In the genomic region with DNA sequence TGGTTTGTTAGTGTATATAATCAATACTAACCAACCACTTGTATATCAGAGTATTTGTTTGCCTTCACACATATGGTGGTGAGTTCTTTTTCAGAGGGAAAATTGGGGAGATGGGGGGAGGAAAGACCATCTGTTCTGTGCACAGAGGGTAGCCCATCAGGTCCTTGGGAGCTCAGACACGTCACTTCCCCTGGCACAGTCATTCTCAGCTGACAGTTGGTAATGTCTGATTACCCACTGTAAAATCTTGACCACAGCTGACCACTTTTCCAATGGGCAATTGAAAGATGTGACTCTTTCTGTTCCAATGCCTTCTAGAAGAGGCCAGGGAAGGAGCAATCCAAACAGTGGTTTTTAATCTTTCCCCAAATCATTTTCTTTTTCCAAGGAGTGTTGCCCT, we compare ENCODE assay signal across 12 mouse cellular contexts.
DNase-seq lines count a peak whose midpoint lies in the region; ATAC-seq and TF ChIP-seq lines count a peak whose summit lies in the region.
"Had no signal": no experiment of that assay in that cellular context is flagged by ENCODE, and none has a peak within 500 bp of the region (broad histone marks: within the 10 kb centered on the region; RNA-seq: fewer than 3 reads in every experiment).

No protein-coding gene starts in this region.

- ATAC-seq in heart, embryonic 12.5 days (ENCODE audit: insufficient number of reproducible peaks, low FRiP score) = no peak
- ATAC-seq in limb, embryonic 14.5 days (ENCODE audit: low FRiP score, low read depth) = no peak
- no peak for ATAC-seq in stomach, embryonic 16.5 days (ENCODE audit: insufficient read depth, low FRiP score)

- H3K36me3 ChIP-seq in heart, embryonic 12.5 days = no peaks in the 10 kb centered on the region
- H3K36me3 ChIP-seq in thymus, adult 2 months (ENCODE audit: control insufficient read depth, insufficient read depth, low read length) = no peaks in the 10 kb centered on the region
- H3K36me3 ChIP-seq in limb, embryonic 14.5 days (ENCODE audit: control insufficient read depth, insufficient read depth, low read length) = no peaks in the 10 kb centered on the region
- H3K36me3 ChIP-seq in stomach, embryonic 16.5 days (ENCODE audit: control insufficient read depth, insufficient read depth, low read length) = no peaks in the 10 kb centered on the region
- H3K36me3 ChIP-seq: forebrain, embryonic 12.5 days; neural tube, embryonic 13.5 days had no signal

- peak overlapping the region; percentile 67; the same call in 1 of the 2 replicates for H3K27ac ChIP-seq in heart, embryonic 12.5 days (ENCODE audit: poor library complexity, severe bottlenecking)
- peak overlapping the region; percentile 95 for H3K27ac ChIP-seq in thymus, adult 2 months (ENCODE audit: control insufficient read depth, insufficient read depth, low read length)
- H3K27ac ChIP-seq in limb, embryonic 14.5 days (replicated peaks; ENCODE audit: low read depth, low read length) = 0 out of 2 replicates have a peak overlapping the region, but pooled peaks have one; percentile 34
- peak overlapping the region; percentile 71 for H3K27ac ChIP-seq in stomach, embryonic 16.5 days (ENCODE audit: low read length)
- H3K27ac ChIP-seq: forebrain, embryonic 12.5 days; neural tube, embryonic 13.5 days had no signal

- 62% methylated on average over 1 of the region's 1 CpGs for WGBS in heart, embryonic 12.5 days
- 20% methylated on average over 1 of the region's 1 CpGs for WGBS in thymus, adult 2 months
- 50% methylated on average over 1 of the region's 1 CpGs for WGBS in limb, embryonic 14.5 days
- WGBS in stomach, embryonic 16.5 days = 33% methylated on average over 1 of the region's 1 CpGs

- TF ChIP-seq CTCF in thymus, adult 2 months (IDR thresholded peaks at IDR 0.05; ENCODE audit: borderline replicate concordance, control insufficient read depth, extremely low read depth, insufficient read depth, low read length, poor library complexity) = no peak

- H3K9me3 ChIP-seq in heart, embryonic 12.5 days (replicated peaks) = no peaks in the 10 kb centered on the region
- H3K9me3 ChIP-seq in limb, embryonic 14.5 days (ENCODE audit: control insufficient read depth, low read length) = no peaks in the 10 kb centered on the region
- H3K9me3 ChIP-seq in stomach, embryonic 16.5 days (replicated peaks; ENCODE audit: control insufficient read depth, low read length) = no peaks in the 10 kb centered on the region
- H3K9me3 ChIP-seq: forebrain, embryonic 12.5 days; neural tube, embryonic 13.5 days had no signal

- no peak overlapping the region for H3K9ac ChIP-seq in heart, embryonic 12.5 days
- no peak overlapping the region for H3K9ac ChIP-seq in limb, embryonic 14.5 days (ENCODE audit: low read depth, low read length, severe bottlenecking)
- no peak overlapping the region; the same call in 1 of the 2 replicates for H3K9ac ChIP-seq in stomach, embryonic 16.5 days (ENCODE audit: low read length)
- H3K9ac ChIP-seq: forebrain, embryonic 12.5 days; neural tube, embryonic 13.5 days had no signal

- H3K4me1 ChIP-seq in heart, embryonic 12.5 days (replicated peaks) = peaks cover 81% of the 10 kb centered on the region
- H3K4me1 ChIP-seq in thymus, adult 2 months (replicated peaks; ENCODE audit: control insufficient read depth, insufficient read depth, low read length) = peaks cover 45% of the 10 kb centered on the region
- peaks cover 35% of the 10 kb centered on the region for H3K4me1 ChIP-seq in limb, embryonic 14.5 days (ENCODE audit: control insufficient read depth, insufficient read depth, low read length)
- H3K4me1 ChIP-seq in stomach, embryonic 16.5 days (ENCODE audit: control insufficient read depth, insufficient read depth, low read length) = peaks cover 58% of the 10 kb centered on the region

- intact Hi-C loops in heart, postnatal 36 days (cut with DNase I) = loop anchor here (5.0 kb wide), 1 partner anchor 38 kb away; no protein-coding TSS in a partner anchor

- 0 out of 2 replicates have a peak overlapping the region, but pooled peaks have one; percentile 17 for H3K4me2 ChIP-seq in heart, embryonic 12.5 days
- H3K4me2 ChIP-seq in limb, embryonic 14.5 days (replicated peaks; ENCODE audit: low read depth, low read length, severe bottlenecking) = no peak overlapping the region
- no peak overlapping the region for H3K4me2 ChIP-seq in stomach, embryonic 16.5 days (ENCODE audit: low read depth, low read length)
- H3K4me2 ChIP-seq: forebrain, embryonic 12.5 days; neural tube, embryonic 13.5 days had no signal

- H3K27me3 ChIP-seq in heart, embryonic 12.5 days (replicated peaks) = no peaks in the 10 kb centered on the region
- no peaks in the 10 kb centered on the region for H3K27me3 ChIP-seq in thymus, adult 2 months (ENCODE audit: control insufficient read depth, insufficient read depth, low read length)
- H3K27me3 ChIP-seq in limb, embryonic 14.5 days (ENCODE audit: control insufficient read depth, insufficient read depth, low read length) = no peaks in the 10 kb centered on the region
- no peaks in the 10 kb centered on the region for H3K27me3 ChIP-seq in stomach, embryonic 16.5 days (ENCODE audit: control insufficient read depth, insufficient read depth, low read length)
- H3K27me3 ChIP-seq: CH12.LX; forebrain, embryonic 12.5 days; neural tube, embryonic 13.5 days had no signal

- TF ChIP-seq POLR2A in thymus, adult 2 months (IDR thresholded peaks at IDR 0.05; ENCODE audit: control insufficient read depth, extremely low read depth, insufficient read depth, low read length, poor library complexity) = no peak
- TF ChIP-seq POLR2A in limb, embryonic 14.5 days (IDR thresholded peaks at IDR 0.05; ENCODE audit: borderline replicate concordance, extremely low read depth, insufficient read depth, insufficient read length) = no peak

- no peak overlapping the region for H3K4me3 ChIP-seq in heart, embryonic 12.5 days
- H3K4me3 ChIP-seq in thymus, adult 2 months (ENCODE audit: control insufficient read depth, insufficient read depth, low read length) = no peak overlapping the region
- no peak overlapping the region for H3K4me3 ChIP-seq in limb, embryonic 14.5 days (replicated peaks; ENCODE audit: low read length)
- no peak overlapping the region for H3K4me3 ChIP-seq in stomach, embryonic 16.5 days (replicated peaks; ENCODE audit: low read length)
- H3K4me3 ChIP-seq: forebrain, embryonic 12.5 days; neural tube, embryonic 13.5 days had no signal

- no peak for DNase-seq in heart, postnatal 36 days
- no peak for DNase-seq in thymus, adult 2 months
- no peak for DNase-seq in thymus, postnatal 4 days
- no peak for DNase-seq in limb, embryonic 14.5 days (ENCODE audit: low spot score)
- DNase-seq in left cerebral cortex, adult 18-20 months (ENCODE audit: low spot score in 2 of 2) = no peak
- DNase-seq in left cerebral cortex, adult 11 months (ENCODE audit: low spot score) = no peak
- DNase-seq: cerebellum, adult 18-20 months had no signal

Comparison
In these comparisons a context has a peak if more than half of its experiments do, and no peak if none do; other contexts are left out.
1. H3K27ac ChIP-seq: peak in every context shown above with its lines; median percentile 95 in thymus, adult 2 months; 71 in stomach, embryonic 16.5 days; 67 in heart, embryonic 12.5 days; 34 in limb, embryonic 14.5 days.